Mouse (Mus musculus) frontal cortex, postnatal 10 days (tissue): ENCODE results near the gene Cer1.

ENCODE experiments used
- DNase-seq, 2 experiments: peaks; one replicate each; pipeline ENCODE4 v3.0.0; 2022; ENCODE audit warnings: low spot score in 2 of 2, mixed read lengths in 1 of 2

Cer1 gene

DNA sequence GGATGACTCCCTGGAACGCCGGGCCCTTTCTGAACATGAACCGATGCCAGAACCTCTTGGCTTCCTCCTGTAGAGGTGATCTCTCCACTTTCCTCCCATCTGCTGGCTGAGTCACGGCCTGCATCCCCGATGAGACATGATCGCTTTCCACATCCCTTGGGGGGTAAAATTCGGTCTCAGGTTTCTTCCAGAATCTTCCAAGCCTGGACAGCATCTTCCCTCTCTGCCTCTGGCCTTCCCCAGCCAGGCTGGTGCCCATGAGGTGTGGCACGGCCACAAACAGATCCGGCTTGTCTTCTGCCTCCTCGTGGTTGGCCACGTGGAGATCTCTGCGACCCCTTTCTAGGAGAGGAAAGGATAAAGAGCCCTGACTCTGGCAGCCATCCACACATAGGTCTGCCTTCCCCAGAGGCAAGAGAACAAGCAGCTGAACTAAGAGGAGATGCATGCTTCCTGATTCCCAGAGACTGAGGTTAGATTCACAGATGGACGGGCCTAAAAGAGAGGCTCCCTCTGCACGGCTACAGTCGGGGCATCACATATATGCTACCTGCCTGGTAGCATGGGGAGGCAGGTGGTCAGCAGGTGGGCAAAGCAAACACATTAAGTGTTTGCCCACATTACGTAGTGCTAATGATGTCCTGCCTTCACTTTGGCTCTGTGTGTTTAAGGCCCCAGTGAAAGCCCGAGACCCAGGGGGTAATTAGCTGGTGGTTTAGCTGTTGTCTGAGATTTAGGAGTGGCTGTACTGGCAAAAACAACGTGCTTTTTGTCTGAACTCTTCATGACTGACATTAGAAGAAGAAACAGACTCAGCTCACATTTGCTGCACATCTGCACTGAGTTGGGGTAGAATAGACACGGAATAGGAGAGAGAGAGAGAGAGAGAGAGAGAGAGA lies at the start of gene Cer1:
Cer1 (minus strand) TSS at position 513 of the 899 bp plus-strand sequence.
- no peak for DNase-seq

GRCm38 (mm10) chr4:82934308-82934707 lies 49.4 kb upstream of the Cer1 start:
- DNase-seq: peak in 1 of 2 experiments; percentile 31

DNA sequence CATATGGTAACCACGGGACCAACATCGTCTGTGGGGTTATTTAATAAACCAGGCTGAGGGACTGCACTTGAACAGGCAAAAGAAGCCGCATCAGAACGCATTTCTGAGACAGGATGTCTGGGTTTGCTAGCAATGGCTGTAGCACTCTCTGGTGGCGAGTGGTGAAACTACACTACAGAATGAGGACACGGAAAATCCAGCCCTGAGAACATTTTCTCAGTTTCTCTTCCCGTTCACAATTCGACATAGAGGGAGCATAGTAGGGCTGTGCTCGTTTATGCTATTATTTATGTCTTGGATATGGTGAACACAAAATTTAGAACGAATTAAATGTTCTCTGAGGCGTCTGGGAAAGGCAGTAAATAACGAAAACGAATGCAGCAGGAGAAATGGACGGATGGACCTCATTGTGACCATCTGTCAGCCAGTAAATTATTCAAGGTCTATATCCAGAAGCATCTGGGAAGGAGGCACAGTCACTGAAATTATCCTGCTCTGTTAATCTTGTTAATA lies 48.8 kb upstream of the Cer1 start:
- peak; percentile 54 to 80 for DNase-seq

DNA sequence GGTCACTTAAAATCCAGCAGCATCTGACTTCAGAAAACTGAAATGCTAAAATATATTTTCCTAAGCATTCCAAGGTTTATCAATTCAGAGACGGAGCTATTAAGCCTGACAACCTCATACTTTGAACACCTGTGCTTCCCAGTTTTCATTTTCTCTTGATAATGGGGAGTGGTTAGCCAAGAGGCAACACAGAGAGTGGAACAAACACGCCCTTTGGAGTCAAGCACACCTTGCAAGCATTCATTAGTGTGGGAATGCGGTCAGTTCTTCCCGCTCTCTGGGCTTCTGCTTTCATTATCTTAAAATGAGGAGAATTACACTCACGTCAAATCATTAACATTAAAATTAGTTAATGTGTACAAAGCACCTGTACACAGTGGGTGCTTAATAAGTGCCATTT lies 45.1 kb upstream of the Cer1 start:
- DNase-seq: no peak

GRCm38 (mm10) chr4:82921962-82922361 lies 37.0 kb upstream of the Cer1 start:
- no peak for DNase-seq

DNA sequence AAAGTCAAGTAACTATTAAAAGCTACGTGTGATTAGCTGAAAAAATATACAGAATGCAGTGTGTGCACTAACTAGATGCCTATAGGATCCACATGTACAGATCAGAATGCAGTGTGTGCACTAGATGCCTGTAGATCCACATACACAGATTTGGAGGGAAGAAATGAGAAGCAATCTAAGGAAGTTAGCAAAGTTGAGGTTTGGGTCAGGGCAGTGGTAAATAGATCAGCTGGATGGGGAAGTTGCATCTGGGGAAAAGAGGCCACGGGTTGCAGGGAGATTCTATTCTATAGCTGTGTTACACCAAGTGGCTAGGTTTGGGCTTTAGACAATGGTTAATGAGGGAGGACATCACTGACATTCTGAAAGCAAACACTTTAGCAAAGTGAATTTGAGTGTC lies 33.7 kb upstream of the Cer1 start:
- DNase-seq: no peak

DNA sequence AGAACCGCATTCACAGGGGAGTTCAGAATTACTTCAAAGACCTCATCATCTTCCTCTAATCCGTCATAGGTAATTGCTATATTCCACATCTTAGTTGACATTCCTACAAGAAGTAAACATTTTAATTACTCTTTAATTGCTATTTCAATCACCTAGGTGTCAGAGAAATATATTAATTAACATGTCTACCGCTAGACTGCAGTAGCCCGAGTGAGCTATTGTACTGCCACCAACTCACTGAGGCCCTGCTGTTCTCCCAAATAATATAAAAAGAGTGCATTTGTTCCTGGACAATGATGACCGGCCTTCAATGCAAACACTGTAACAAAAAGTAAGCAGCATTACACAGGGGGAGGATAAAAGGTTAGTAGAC lies 31.7 kb upstream of the Cer1 start:
- DNase-seq: no peak

DNA sequence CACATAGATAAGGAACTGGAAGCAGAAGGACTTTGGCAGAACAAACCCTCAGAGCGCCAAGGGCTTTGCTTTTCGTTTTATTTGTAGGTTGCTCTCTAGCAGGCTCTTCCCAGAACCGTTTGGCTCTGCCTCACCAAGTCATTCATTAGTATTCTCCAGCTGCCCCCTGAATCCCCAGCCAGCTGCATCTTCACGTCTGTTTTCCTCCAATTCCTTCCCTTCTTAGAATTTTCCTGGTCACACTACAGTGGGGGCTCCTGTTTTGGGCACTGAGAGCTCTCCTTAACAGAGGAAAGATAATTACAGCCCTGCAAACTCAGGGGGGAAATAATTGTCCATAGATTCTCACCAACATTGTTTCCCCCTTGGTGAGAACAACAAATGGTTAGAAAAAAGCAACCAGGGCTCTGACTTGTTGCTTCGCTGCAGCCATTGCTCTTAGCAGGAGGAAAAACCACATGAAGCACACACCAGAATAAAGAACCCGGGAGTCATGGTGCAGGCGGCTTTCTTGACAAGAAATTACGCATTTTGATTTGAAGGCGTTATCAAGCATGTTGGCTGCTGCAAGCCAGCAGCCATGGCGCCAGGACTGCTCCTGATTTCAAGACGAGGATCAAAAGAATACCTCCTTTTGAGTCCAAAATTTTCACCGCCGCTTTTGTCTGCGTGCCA lies 31.2 kb upstream of the Cer1 start:
- DNase-seq: peak; percentile 26 to 34

GRCm38 (mm10) chr4:82915576-82915975 lies 30.6 kb upstream of the Cer1 start:
- no peak for DNase-seq

DNA sequence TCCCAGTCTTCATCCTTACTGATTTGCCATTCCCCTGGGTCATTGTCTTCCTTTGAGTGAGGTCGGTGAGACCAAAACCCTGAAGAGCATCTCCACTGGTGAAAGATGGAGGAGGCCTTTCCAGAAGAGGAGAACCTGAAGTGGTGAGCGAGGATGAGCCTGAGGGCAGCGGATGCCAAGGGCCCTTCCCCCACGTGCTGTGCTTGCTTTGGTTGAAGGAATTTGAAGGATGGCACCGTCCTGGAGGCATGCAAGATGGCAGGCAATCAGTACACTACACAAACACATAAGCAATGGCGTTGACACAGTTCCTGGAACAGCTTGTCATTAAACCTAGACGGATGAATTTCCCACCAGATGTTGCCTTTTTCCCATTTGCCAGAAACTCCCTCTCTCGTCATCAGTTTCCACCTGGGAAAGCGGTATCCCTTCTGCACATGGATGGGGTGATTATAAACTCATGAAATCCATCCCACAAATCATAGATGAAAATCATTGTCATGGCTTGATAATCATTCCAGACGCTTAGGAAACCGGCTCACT lies 29.7 kb upstream of the Cer1 start:
- DNase-seq: no peak

DNA sequence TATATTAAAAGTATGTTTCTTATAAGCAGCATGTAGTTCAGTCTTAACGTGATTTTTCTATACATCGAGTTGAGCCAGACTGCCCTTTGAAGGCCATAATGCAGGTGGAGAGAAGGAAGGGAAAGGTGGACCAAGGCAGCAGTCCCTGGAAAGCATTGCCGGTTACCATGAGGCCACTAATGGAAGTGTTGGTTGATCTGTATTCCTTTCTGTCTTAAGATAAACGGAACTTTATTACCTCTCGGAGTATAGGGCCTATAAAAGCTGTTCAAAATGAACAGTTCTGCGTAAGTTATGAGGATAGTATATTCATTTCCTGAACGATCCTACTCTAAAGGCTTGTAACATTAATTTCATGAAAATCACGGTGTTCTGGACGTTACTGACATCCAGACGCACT lies 10.3 kb upstream of the Cer1 start:
- no peak for DNase-seq

DNA sequence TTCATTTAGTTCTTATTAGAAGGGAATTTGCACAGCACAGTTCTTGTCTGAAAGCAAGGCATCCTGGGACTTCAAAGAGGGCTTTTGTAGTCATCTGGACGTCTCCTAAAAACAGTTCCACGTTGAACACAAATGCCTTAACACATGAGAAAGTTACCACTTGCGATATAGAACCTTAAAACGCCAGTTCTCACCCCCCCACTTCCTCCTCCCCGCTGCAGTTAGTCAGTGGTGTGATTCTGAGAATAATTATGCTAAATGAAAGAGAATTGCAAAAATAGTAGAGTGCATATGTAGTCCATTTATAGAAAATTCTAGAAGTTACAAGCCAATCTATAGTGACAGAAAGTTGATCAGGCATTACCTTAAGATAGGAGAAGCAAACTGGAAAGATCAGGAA lies 7.3 kb upstream of the Cer1 start:
- no peak for DNase-seq

DNA sequence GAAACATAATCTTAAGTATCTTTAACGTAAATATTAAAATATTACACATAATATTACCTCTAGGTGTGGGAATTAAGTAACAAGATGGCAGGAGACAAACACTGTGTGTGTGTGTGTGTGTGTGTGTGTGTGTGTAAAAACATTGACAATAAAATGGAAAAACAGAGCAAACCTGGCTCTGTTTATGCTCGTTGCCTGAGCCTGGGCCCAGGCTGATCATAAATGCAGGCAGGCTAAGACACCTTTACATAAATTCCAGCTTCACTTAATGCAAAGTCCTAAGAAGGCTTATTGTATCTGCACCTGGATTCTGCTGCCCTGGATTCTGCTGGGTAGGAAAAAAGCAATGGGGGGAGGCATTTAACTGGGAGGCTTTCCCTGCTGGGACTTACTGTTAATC lies 6.6 kb upstream of the Cer1 start:
- no peak for DNase-seq

DNA sequence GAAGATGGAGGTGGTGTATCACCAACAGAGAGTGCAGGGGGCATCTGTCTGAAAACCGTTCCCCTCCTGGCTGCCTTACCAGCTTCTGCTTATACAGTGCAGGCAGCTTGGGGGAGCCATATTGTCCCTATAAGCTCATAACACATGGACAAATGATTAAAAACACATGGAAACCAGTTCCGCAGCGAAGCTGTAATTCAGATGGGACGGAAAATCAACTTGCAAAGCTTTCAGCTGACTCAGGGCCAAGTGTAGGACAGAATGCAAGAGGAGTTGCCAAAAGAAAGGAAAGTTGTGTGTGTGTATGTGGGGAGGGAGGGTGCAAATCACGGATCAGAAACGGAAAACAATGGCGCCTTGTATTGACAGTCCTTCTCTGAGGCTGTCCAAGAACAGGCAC lies 6.1 kb upstream of the Cer1 start:
- no peak for DNase-seq

- DNase-seq: no peak
Measured at GRCm38 (mm10) chr4:82890585-82890984, 5.6 kb upstream of the Cer1 start.

- no peak for DNase-seq
Measured at GRCm38 (mm10) chr4:82886148-82886547, 1.2 kb upstream of the Cer1 start.

GRCm38 (mm10) chr4:82885535-82885913 lies 576 bp upstream of the Cer1 start:
- no peak for DNase-seq

DNA sequence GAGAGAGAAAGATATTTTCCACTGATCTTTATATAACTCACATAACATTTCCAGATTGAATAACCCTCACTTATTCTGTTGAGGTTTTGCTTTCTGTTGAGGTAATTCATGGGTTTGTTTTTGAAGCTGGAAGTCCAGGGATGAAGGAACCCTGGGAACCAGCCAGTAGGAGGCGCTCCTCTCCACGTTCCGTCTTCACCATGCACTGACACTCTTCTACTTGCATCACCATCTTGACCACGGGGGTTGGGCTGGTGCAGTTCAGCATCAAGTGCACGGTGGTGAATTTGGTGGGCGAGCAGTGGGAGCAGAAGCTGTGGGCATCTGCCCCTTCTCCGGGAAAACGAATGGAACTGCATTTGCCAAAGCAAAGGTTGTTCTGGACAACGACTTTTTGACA lies 2.4 kb downstream of the Cer1 start:
- DNase-seq: no peak

GRCm38 (mm10) chr4:82881366-82881765 lies 3.6 kb downstream of the Cer1 start:
- no peak for DNase-seq

DNA sequence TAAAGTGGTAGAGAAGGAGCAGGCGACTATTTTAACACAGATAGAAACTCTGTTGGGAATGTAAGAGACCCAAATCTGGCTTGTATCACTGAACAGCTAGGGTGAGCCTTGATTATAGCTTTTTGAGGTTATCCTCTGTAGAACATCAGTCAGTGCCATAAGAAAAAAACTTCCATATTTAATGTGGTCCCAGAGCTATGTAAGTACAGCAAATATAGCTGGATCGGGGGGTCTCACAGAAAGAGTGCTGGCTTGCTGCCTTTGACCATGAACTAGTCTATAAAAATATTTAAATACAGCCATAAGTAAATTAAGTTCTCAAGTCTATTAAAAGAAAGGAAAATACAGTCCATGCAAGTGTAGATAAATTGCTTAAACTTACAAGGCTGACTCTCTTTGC lies 4.7 kb downstream of the Cer1 start:
- no peak for DNase-seq

DNA sequence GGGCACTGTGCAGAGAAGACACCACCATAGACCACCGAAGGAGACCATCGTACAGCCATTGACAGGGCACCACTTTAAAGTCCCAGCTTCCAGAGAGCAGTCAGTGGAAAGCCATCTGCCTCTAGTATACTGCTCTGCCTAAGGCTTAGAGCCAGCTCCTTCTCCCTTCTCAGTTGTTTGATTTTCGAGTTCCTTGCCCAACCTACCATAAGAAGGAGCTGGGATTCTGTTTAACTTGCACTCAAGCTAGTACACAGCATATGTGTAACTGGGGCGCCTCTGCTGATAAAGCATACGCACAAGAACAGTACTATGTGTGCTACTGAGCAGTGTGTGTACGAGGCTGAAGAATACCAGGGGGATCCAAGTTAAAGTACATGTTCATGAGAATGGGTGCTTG lies 5.8 kb downstream of the Cer1 start:
- no peak for DNase-seq

DNA sequence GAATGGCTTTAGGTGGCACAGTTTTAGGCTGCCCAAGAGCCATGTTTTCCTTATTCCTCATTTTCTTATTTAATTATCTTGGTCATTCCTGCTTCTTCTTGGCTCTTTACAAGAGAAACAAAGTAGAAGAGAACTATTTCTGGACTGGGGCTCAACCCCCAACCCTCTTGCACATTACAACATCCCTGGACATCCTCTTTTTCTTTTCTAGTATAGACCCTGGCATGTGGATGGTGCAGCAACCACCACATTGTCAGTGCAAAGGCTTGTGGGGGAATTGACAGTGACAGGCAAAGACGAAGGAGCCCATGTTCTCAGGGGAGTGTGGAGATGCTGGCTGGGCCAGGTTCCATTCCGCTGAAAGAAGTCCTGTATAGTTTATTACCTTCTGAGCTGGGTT lies 8.3 kb downstream of the Cer1 start:
- no peak for DNase-seq

DNA sequence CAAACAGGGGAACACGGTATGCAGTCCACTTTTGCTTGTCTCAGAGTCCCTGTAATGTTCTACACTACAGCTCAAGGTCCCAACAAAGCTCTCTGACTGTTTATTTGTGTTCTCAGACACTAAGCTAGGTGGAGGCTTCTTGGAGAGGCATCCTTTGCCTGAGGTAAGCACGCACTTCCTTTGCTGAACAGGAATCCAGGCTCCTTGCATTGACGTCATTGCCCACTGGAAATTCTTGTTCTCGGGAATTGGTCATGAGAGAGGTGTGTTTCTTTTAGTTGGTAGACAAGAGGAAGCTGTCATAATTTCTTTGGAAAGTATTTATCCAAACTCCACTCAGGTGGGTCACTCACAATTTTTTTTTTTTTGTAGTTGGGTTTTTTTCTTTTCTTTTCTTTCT lies 9.4 kb downstream of the Cer1 start:
- no peak for DNase-seq
